Mouse (Mus musculus) leukemia stem cell, adult 10-12 weeks (primary cell): ENCODE measurements around the gene Heatr5a. TPM values are rescaled to one million over a fixed set of nuclear protein-coding genes. Genes with fewer than 3 reads are reported as not detected.

Experiments used
- polyA plus RNA-seq: library from polyadenylated mRNA; stranded (reverse); fragments of >175 nt; gene quantifications from 2 replicates; pipeline ENCODE4 v1.2.3, GENCODE M21; 2012; ENCODE audit warnings: low replicate concordance

Heatr5a gene
- polyA plus RNA-seq: 1.3 and 6.8 TPM in 2 replicates

DNA sequence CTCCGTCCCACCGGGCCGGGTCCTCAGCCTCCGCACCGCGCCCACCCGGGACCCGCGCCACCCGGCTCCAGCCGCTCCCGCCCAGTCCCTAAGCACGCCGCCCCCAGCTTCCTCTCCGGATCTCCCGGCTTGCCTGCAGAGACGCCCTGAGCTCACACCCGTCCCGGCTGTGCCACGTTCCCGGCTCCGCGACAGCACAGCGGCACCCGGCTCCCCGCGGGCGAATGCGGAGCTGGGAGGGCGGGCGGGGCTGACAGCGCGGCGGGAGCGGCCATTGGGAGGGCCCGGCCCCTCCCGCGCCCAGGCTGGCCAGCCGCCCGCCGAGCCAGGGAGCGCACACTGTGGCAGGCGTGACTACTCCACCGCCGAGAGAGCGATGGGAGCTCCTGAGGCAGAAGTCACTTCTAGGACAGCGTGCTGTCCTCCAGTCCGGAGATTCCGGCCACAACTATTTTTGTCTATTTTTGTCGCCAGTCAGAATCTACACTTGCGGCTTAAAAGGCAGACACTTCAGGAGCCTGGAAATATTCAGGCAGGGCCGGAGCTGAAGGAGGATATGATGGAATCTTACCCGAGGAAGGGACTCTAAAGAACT, at the start of gene Heatr5a:
Heatr5a (minus strand) TSS at position 252 of the 595 bp plus-strand sequence.

GRCm38 (mm10) chr12:52005877-52006632, 34.9 kb upstream of the Heatr5a start, which contains the start of gene Dtd2:
Gene Dtd2, minus strand, starts transcription at chr12:52006501.

GRCm38 (mm10) chr12:51829290-51830076, 141.6 kb downstream of the Heatr5a start, which contains the start of gene Hectd1:
Gene Hectd1, minus strand, starts transcription at chr12:51829536.

Other genes starting within 250 kb of the Heatr5a start
- 5.8 and 11.6 TPM in 2 replicates for gene Hectd1, start 141.8 kb downstream of the Heatr5a start, polyA plus RNA-seq
- gene Dtd2, start 35.2 kb upstream of the Heatr5a start, polyA plus RNA-seq: 0.96 and 3.0 TPM in 2 replicates
- not detected in 2 replicates for gene Gpr33, start 56.7 kb upstream of the Heatr5a start, polyA plus RNA-seq
- 3.2 and 4.3 TPM in 2 replicates for gene Nubpl, start 126.4 kb upstream of the Heatr5a start, polyA plus RNA-seq